1 mouse cellular context compared by ENCODE assay signal in genomic region chr10:128837400-128837799, GRCm38 (mm10).
TF ChIP-seq lines count a peak whose summit lies in the region.

No protein-coding gene starts in this region.

TF ChIP-seq in MEL, 35 proteins besides CTCF, POLR2A, EP300 and RAD21 (continued from another document):
- no peak for TF ChIP-seq MYB (IDR thresholded peaks at IDR 0.05; ENCODE audit: low read depth, low read length)
TF ChIP-seq in MEL: peak in this region for 1.
